Mouse (Mus musculus): ENCODE measurements at regions not wholly inside any gene's neighbourhood (a gene's known extent, or its start where the extent isn't known, plus 50 kb on each side); places are given as distances from the start of the nearest gene placed in this dataset.
A peak's percentile ranks its signal among the peaks of the same experiment; 100 is the strongest.

DNA sequence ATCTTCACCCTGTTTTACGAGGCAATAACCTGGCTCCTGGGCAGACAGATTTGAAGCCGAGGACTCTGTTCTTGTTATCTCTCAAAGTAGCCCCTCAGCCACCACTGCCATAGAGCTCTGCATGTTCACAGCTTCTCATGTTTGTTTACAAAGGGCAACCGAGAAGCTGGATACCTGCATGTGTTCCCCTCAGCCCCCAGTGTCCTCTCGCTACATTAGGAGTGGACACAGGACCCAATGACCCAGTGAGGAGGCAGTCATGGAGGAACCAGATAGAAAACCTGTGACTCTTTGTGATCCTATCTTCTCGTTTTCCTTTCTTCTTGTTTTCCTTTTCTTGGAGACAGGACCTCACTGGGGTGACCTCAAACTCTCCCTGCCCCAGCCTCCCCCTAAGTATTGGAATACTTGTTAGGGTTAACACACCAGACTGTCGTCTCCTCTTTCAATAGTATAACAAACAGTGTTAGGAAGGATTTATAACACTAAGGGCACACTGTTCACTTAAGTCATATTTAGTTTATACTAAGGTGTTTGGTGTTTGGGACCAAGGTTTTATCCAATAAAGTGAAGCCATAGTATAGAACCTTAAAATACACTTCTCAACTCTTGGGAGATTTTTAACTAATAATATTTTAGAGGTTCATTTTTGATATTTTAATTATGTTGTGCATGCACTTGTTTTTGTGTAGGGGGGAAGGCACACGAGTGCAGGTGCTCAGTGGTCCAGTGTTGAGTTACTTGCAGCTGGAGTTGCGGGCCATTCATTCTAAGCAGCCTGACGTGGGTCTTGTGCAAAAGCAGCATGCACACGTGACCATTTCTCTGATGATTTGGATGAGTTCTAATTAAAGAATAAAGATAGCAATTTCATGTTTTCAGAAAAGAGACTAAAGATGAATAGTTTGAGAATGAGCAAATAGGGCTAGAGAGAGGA lies 422.9 kb upstream of the BB014433 start:
- intact Hi-C loops (cut with DNase I) = no loop called here
- TF ChIP-seq CTCF (IDR thresholded peaks at IDR 0.05) = no peak
- Histone ChIP-seq H3K27ac (no peak overlapping the region), H3K4me3 (no peak overlapping the region)
- no peak for DNase-seq (ENCODE audit: extremely low spot score in 1 of 2, low spot score in 2 of 2)

DNA sequence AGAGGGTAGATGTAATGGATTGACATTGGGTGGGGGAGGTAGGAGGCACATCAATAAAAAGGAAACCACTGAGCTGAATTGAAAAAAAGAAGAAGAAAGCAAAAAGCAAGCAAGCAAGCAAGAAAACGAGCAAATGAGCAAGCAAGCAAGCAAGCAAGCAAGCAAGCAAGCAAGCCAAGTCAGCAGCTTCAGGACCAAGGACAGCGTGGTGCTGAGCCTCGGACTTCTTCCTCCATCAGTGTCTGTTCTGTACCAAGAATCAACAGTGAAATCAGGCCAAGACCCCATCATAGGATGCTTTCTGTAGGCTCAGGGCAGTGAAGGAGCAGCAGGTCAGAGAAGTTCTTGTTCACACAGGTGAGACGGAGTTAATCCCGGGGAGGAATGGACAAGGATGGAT lies 392.7 kb upstream of the BB014433 start:
- H3K4me3 ChIP-seq = no peak overlapping the region
- no peak for DNase-seq (ENCODE audit: extremely low spot score in 1 of 2, low spot score in 2 of 2)
- intact Hi-C loops (cut with DNase I) = no loop called here
- TF ChIP-seq CTCF (IDR thresholded peaks at IDR 0.05) = no peak
- H3K27ac ChIP-seq = no peak overlapping the region

DNA sequence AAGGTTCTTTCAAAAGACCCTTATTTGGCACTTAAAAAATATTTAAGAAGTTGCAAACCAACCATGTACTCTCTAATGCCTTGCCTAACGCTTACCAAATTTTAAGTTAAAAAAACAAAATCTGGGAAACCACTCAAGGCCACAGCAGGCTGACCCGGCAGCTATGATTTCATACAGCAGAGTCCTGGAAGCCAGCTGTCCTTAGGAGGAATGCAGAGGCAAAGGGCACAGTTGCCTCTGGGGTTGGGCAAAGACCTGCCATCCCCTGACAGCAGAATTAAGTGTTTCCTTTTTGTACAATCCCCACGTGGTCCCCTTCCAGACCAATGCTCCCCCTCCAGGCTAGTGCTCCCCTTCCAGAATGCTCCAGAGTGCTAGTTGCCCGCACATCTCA lies 348.8 kb upstream of the BB014433 start:
- no peak for TF ChIP-seq CTCF (IDR thresholded peaks at IDR 0.05)
- intact Hi-C loops (cut with DNase I) = no loop called here
- Histone ChIP-seq H3K4me3 (no peak overlapping the region), H3K27ac (no peak overlapping the region)
- no peak for DNase-seq (ENCODE audit: extremely low spot score in 1 of 2, low spot score in 2 of 2)

DNA sequence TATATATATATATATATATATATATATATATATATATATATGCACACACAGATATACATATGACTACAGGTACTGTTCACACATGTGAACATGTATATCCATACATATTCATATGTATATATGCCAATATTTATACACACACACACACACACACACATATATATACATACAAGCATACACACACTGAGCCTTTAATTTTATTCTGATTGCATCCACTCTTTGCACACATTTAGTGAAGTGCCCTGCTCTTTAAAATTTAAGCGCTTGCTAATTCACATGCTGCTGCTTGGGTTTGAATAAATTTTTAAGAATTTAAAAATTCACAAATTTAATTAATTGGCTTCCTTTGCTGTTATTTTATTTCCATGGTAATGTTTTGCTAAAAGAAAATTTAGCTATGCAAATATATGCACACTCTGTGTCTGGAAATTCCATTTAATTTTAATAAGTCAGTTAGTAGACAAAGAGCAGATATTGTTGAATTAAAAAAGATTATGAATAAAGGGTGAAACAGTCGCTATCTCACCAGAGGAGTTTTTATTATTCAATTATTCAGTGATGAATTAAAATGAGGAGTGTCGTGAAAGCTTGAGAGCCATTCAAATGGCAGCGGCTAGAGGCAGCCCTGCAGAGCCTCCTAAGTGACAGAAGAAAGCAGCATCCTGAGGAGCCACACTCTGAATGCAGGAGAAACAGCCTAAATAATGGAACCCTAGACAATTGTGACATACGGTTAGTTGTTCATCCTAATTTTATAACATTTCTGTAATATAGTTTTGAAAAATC lies 348.3 kb upstream of the BB014433 start:
- no peak for TF ChIP-seq CTCF (IDR thresholded peaks at IDR 0.05)
- no peak for DNase-seq (ENCODE audit: extremely low spot score in 1 of 2, low spot score in 2 of 2)
- H3K4me3 ChIP-seq = no peak overlapping the region
- intact Hi-C loops (cut with DNase I) = no loop called here
- H3K27ac ChIP-seq = no peak overlapping the region

DNA sequence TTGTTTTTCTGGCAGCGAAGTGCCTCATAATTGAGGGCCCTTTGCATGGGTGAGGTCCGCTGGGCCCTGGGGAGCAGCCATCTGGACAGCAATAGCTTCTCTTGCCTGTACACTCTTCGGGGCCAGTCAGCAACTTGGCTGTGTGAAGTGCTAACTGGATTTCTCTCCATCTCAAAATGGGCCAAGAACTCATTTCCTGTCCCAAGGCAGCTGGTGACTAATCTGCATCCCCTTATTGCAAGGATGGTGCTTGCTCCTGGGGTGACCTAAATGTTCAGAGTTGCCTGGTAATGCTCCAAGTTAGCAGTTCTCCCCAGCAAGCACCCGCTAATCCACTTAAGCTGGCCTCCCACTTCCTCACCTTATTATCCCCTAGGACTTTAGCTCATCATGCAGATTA lies 346.2 kb upstream of the BB014433 start:
- no peak for TF ChIP-seq CTCF (IDR thresholded peaks at IDR 0.05)
- intact Hi-C loops (cut with DNase I) = no loop called here
- H3K27ac ChIP-seq = no peak overlapping the region
- H3K4me3 ChIP-seq = no peak overlapping the region
- no peak for DNase-seq (ENCODE audit: extremely low spot score in 1 of 2, low spot score in 2 of 2)

DNA sequence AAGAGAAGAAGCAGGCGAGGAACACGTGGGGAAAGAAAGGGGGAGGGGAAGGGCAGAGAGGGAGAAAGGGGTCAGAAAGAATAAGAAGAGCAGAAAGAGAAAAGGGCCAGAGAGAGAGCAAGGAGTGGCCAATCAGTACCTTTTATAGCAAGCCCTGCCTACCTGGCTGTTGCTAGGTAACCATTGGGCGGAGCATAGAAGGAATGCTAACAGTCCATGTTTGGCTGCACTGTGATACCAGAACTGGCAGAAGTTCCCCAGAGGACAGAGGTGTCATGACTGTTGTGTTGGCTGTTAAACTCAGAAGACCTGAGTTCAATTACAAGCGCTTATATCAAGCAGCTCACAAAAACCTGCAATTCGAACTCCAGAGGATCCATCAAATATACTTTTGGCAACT lies 342.9 kb upstream of the BB014433 start:
- no peak for TF ChIP-seq CTCF (IDR thresholded peaks at IDR 0.05)
- Histone ChIP-seq H3K4me3 (no peak overlapping the region), H3K27ac (no peak overlapping the region)
- intact Hi-C loops (cut with DNase I) = no loop called here
- no peak for DNase-seq (ENCODE audit: extremely low spot score in 1 of 2, low spot score in 2 of 2)

DNA sequence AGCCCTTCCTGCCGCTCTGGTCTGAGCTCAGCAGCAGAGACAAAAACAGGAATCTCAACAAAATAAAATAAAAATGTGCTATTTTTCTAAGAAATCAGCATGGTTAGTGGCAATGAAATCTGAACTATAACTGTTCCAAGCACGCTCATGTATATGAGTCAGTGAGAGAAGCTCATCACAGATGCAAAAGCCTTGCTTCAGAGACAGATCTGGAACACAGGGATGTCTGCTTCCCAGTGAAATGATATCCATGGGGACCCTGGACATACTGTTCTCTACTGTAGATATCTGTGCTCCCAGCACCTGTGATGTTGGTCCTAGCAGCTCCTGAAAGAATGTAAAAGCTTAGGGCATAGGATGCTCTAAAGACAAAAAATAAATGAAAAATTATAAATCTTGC lies 321.2 kb upstream of the BB014433 start:
- H3K4me3 ChIP-seq = no peak overlapping the region
- TF ChIP-seq CTCF (IDR thresholded peaks at IDR 0.05) = no peak
- H3K27ac ChIP-seq = peak overlapping the region; percentile 83
- intact Hi-C loops (cut with DNase I) = no loop called here
- DNase-seq (ENCODE audit: extremely low spot score in 1 of 2, low spot score in 2 of 2) = no peak

DNA sequence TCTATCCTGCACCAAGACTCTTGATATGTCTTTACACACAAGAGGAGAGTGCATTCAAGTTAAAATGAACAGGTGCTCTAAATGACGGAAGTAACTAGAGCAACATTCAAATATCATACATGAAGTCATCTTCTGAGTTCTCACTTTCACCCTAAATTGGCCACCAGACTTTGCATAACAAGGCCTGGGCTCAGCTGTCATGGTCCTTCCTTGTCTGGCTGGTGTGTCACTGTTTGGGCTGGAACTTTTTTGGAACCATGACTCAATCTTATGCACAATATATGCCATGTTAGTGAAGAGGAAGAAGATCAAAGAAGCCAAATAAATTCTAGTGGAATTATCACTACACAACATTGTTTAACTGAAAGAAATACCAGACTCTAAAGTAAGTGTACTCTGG lies 318.7 kb upstream of the BB014433 start:
- Histone ChIP-seq H3K4me3 (no peak overlapping the region), H3K27ac (no peak overlapping the region)
- TF ChIP-seq CTCF (IDR thresholded peaks at IDR 0.05) = no peak
- DNase-seq (ENCODE audit: extremely low spot score in 1 of 2, low spot score in 2 of 2) = no peak
- intact Hi-C loops (cut with DNase I) = no loop called here

DNA sequence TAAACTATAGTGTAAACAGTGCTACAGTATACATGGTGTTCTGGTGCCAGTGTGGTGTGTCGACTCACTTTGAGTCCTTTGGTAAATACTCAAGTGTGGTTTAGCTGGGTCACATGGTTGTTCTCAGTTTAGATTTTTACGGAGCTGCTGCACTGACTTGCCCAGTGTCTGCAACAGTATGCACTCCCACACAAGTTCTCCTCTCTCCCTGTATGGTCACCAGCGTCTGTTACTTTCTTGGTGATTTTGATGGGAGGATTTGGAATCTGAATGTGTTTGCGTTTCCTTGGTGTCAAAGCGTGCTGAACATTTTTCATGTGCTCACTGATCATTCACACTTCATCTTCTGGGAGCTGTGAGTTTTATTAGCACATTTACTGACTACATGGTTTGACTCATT lies 298.3 kb upstream of the BB014433 start:
- H3K4me3 ChIP-seq = no peak overlapping the region
- DNase-seq (ENCODE audit: extremely low spot score in 1 of 2, low spot score in 2 of 2) = no peak
- TF ChIP-seq CTCF (IDR thresholded peaks at IDR 0.05) = no peak
- no peak overlapping the region for H3K27ac ChIP-seq
- intact Hi-C loops (cut with DNase I) = no loop called here

DNA sequence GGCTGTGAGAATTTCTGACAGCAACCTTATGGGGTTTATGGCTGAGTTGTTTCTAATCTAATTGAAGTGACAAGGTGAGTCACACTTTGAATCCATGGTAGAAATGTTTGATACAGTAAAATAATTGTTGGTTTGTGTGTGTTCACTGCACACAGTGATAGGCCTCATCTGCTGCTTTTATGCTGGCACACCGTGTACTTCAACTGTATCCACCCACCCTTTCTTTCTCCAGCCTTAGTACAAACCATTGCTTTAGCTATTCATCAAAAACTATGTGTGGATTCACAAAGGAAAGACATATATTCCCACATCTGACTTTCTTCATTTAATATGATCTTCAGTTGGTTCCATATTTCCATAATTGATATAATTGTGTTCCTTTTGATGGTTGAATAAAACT lies 297.7 kb upstream of the BB014433 start:
- intact Hi-C loops (cut with DNase I) = no loop called here
- Histone ChIP-seq H3K27ac (peak overlapping the region; percentile 4; the same call in 1 of the 2 replicates), H3K4me3 (no peak overlapping the region)
- no peak for TF ChIP-seq CTCF (IDR thresholded peaks at IDR 0.05)
- DNase-seq (ENCODE audit: extremely low spot score in 1 of 2, low spot score in 2 of 2) = no peak

DNA sequence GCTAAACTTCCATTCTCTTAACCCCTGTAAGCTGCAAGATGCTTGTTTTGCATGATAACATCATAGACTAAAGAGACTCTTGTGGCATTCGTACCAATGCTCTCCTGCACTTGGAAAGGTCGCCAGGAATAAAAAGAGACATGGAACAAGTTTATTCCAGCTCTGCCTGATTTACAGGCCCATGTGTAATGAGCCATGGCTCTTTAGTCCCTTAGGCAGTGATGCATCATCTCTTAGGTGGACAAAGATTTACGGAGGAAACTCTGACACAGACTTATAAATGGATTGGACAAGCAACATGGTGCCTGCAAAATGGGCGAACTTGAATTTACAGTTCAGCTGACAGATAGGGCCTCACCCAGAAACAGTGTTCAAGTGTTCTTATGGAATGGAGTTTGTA lies 288.7 kb upstream of the BB014433 start:
- DNase-seq (ENCODE audit: extremely low spot score in 1 of 2, low spot score in 2 of 2) = no peak
- intact Hi-C loops (cut with DNase I) = no loop called here
- Histone ChIP-seq H3K27ac (no peak overlapping the region), H3K4me3 (no peak overlapping the region)
- TF ChIP-seq CTCF (IDR thresholded peaks at IDR 0.05) = no peak

DNA sequence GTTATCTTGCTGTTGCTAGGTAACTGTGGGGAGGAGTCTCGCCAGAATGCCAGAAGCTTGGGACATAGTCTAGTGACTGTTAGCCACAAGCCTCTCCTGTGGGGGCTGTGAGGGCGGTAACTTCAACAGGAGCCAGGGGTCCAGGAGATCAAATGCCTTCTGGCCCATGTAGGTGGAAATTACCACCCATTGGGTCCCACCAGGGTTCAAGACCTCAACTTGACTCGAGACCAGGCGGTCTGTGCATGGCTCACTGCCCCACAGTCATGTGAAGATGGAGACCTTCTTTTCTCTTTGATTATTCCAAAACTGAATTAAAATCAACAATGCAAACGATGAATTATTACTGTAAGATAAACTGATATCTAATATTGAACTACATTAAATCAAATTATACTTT lies 281.4 kb upstream of the BB014433 start:
- no peak overlapping the region for H3K4me3 ChIP-seq
- DNase-seq (ENCODE audit: extremely low spot score in 1 of 2, low spot score in 2 of 2) = no peak
- no peak for TF ChIP-seq CTCF (IDR thresholded peaks at IDR 0.05)
- intact Hi-C loops (cut with DNase I) = no loop called here
- H3K27ac ChIP-seq = no peak overlapping the region
